Mouse (Mus musculus) large intestine, adult 2 months (tissue): ENCODE results near the gene Med4. TPM values are rescaled to one million over a fixed set of nuclear protein-coding genes. Genes with fewer than 3 reads are reported as not detected.

ENCODE experiments used
- DNase-seq: peaks from one replicate; pipeline ENCODE4 v3.0.0-alpha.2; 2012; ENCODE audit warnings: low read depth, low spot score
- WGBS: fragments of 180-500 bp; shearing (Covaris S2); methylation state at CpG from one replicate; pipeline ENCODE4 v1.1.7; 2018; 5-methylcytosine and 5-hydroxymethylcytosine counted together
- polyA plus RNA-seq: library from polyadenylated mRNA; depleted of rRNA; stranded (reverse); fragments of >200 nt; gene quantifications from 2 replicates; pipeline ENCODE4 v1.2.3, GENCODE M21; 2012; rRNA removed

The Med4 gene
- polyA plus RNA-seq: 12.3 and 13.5 TPM in 2 replicates

DNA sequence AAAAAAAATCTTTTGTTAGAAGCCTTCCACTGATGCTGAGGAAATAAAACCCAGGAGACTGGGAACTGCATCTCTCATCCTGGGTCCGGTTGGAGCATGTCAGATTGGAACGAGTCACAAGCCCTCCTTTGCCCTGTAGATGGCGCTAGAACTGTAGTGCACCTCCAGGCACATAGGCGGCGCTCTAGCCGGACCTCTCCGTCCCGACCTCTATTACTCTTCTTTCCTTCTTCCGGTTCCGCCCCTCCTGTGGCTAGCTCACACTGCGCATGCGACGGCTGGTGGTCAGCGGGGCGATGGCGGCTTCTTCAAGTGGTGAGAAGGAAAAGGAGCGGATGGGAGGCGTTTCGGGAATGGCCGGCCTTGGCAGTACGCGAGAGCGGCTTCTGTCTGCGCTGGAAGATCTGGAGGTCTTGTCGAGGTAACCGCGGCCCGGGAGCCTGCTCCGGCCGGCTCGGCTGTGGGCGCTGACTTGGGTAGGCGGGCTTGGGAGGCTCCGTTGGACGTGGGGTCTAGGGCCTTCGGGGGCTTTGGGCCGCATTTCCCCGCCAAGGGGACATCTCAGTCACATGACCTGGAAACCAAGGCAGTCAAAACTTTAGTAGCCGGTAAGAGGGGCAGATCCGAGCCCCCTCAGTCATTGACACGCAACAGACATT is at the start of gene Med4:
Gene Med4 (plus strand): TSS at position 261 of the 659 bp plus-strand sequence.
- WGBS: 1% methylated on average over 41 of the region's 41 CpGs
- peak; percentile 83 for DNase-seq

GRCm38 (mm10) chr14:73460514-73461134 is 49.2 kb upstream of the Med4 start:
- no peak for DNase-seq
- 70% methylated on average over 12 of the region's 12 CpGs for WGBS

DNA sequence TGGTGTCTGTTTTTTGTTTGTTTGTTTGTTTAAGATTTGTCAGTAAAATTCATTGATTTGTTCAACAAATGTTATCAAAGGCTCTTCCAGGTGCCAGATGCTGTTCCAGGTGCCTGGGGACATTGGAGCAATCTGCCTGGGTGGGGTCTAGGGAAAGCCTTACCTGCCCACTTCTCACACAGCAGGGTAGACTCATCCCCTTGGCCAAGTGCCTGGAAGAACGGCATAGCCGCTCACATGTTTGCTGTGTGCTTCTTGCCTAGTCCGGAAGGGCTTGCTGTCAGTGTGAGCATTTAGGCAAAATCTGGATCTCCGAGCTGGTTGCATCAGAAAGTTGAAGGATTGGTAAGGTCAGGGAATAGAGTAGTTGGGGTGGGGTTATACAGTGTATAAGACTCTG is 47.6 kb upstream of the Med4 start:
- no peak for DNase-seq
- WGBS: 24% methylated on average over 4 of the region's 4 CpGs

- no peak for DNase-seq
- 30% methylated on average over 6 of the region's 6 CpGs for WGBS
Measured at GRCm38 (mm10) chr14:73467697-73468096, 42.1 kb upstream of the Med4 start.

GRCm38 (mm10) chr14:73469506-73469905 is 40.3 kb upstream of the Med4 start:
- 92% methylated on average over 7 of the region's 7 CpGs for WGBS
- no peak for DNase-seq

- WGBS: 33% methylated on average over 8 of the region's 8 CpGs
- DNase-seq: no peak
Measured at GRCm38 (mm10) chr14:73470593-73470992, 39.2 kb upstream of the Med4 start.

DNA sequence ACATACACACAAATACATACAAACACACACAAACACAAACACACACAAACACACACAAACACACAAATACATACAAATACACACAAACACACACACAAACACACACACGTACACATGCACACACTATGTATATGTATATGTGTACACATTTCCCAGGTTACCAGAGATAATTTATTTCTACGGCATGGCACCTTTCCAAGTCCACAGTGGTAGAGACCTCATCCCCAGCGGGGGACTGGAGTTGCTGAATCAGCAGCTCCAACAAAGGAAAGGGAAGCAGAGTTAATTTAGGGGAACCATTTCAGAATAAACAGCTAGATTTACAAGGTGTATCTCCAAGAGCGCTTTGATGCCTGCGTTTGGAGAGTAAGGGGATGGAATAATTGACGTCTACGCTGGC is 37.6 kb upstream of the Med4 start:
- DNase-seq: no peak
- 68% methylated on average over 7 of the region's 7 CpGs for WGBS

DNA sequence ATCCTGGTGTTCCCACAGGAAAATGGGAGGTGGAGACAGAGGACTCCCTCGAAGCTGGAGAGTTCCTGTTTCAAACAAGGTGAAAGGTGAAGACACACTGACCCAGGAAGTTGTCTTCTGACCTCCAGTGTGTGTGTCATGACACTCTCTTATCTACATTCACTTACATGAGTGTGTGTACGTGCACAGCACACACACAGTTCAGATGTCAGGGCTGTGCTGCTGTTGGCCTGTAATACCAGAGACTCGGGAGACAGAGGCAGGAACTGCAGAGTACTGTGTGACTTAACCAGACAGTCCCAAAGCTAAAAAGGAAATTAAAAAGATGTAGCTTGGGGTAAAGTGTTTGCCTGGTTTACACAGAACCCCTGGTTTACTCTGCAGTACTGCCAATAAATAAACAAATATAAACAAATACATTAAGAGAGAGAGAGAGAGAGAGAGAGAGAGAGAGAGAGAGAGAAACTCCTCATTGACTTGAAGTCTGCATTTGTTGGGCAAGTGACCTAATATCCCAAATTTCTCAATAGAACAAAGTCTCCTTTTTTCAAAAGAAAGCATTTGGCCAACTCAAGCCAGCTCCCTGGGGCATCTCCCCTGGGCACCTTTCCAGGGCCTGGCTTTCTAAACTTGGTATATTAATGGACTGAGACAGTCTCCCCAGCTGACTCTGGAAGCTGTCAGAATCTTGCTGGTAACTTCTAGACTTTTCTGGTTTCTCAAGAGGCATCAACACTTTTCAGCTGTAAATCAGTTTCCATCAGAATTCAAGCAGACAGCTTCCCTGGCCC is 36.0 kb upstream of the Med4 start:
- DNase-seq: no peak
- 26% methylated on average over 3 of the region's 3 CpGs for WGBS

- WGBS: 8% methylated on average over 7 of the region's 7 CpGs
- peak; percentile 36 for DNase-seq
Measured at GRCm38 (mm10) chr14:73474636-73475093, 35.2 kb upstream of the Med4 start.

- DNase-seq: no peak
- 76% methylated on average over 7 of the region's 7 CpGs for WGBS
Measured at GRCm38 (mm10) chr14:73475506-73475905, 34.3 kb upstream of the Med4 start.

GRCm38 (mm10) chr14:73476361-73476934 is 33.4 kb upstream of the Med4 start:
- WGBS: 66% methylated on average over 8 of the region's 8 CpGs
- no peak for DNase-seq

- no peak for DNase-seq
- WGBS: 90% methylated on average over 10 of the region's 10 CpGs
Measured at GRCm38 (mm10) chr14:73477077-73477476, 32.7 kb upstream of the Med4 start.

DNA sequence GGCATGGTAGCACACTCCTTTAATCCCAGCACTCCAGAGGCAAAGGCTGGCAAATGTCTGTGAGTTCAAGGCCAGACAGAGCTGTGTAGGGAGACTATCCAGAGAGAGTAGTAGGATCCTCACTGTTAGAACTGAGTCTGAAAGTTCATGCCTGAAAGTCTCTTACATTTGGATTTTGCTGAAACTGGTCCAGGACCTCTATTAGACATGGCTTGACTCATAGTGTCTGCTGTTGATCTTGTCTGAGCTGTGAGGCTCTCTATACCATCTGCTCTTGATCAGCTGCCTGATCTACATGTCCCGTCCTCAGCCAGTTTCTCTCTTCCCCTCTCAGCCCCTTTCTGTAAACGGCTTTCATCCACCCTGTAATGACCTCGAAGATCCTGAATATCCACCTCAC is 31.5 kb upstream of the Med4 start:
- 79% methylated on average over 3 of the region's 3 CpGs for WGBS
- DNase-seq: no peak

DNA sequence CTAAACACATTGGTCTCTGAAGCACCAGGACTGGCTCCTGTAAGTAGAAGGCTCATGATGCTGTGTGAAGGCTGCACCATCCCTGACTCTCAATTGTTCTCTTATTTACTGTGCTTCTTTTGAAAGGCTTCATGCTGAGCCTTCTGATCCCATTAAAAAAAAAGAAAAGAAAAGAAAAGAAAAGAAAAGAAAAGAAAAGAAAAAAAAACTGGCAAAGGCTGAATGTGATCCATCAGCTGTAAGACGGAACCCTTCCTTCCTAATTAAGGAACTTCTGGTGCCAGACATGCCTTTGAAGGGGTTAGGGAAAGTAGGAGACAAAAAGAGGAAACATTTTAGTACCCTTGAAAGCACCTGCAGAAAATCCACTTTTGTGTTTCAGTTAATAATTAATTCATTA is 30.1 kb upstream of the Med4 start:
- no peak for DNase-seq
- 90% methylated on average over 1 of the region's 1 CpGs for WGBS

DNA sequence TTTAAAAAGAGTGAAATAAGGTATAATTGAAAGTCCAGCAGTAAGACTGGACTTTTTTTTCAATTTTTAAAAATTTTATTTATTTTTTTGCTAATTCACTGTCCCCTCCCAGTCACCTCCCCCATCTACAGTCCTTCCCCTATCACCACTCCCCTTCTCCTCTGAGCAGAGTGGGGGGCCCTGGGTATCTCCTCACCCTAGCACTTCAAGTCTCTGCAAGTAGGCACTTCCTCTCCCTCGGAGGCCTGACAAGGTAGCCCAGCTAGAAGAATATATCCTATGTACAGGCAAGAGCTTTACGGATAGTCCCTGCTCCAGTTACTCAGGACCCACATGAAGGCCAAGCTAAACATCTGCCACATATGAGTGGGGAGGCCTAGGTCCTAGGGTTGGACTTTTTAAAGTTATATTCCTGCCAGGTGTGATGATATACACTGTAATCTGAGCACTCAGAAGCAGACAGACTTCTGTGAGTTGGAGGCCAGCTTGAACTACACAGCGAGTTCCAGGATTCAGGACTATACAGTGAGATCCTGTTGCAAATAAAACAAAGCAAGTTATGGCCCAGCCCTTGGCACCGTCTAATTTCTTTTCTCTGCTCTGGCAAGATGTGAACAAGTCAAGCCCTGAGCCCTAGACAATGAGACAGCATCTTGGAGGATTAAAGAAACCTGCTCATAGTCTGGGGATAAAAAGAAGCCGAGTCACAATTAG is 26.2 kb upstream of the Med4 start:
- no peak for DNase-seq
- WGBS: 79% methylated on average over 5 of the region's 5 CpGs

- WGBS: 90% methylated on average over 3 of the region's 3 CpGs
- no peak for DNase-seq
Measured at GRCm38 (mm10) chr14:73484366-73485110, 25.3 kb upstream of the Med4 start.

DNA sequence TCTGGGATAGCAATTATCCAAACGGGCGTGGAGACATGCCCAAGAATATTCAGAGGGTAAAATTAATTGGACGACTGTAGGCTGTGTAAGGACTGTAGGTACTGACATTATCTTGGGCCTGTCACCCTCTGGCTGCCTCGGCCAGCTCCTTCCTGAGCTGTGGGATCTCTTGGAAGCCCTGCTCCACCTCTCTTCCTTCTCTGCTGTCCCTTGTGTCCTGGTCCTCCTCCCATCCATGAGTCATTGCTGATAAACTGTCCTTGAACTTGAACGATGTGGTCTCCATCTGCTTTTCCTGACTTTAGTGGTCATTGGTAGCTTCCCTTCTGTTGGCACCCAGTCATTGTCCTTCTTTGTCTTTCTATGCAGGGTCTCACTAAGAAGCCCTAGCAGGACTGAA is 23.2 kb upstream of the Med4 start:
- DNase-seq: no peak
- WGBS: 57% methylated on average over 5 of the region's 5 CpGs

DNA sequence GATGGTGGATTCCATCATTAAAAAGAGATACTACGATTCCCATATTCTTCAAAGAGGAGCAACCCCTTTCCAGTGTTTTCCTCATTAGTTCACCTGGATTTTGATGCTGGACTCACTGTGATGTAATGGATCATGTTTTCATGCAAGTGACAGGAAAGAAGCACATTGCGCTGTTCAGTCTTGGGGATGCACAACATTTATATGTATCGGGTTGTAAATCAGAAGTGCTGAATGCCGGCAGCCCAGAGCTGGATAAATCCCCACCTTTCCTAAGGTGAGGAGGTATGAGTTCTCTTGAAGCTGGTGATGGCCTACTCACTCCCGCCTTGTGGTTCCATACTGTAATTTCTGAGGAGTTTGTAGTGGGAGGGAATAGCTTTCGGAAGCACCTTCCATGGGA is 16.5 kb upstream of the Med4 start:
- DNase-seq: no peak
- 94% methylated on average over 6 of the region's 6 CpGs for WGBS

GRCm38 (mm10) chr14:73494122-73494521 is 15.7 kb upstream of the Med4 start:
- no peak for DNase-seq
- WGBS: 74% methylated on average over 6 of the region's 6 CpGs
